Mouse (Mus musculus): ENCODE measurements around the gene Me3. TPM values are rescaled to one million over a fixed set of nuclear protein-coding genes. Genes with fewer than 3 reads are reported as not detected.

The Me3 gene
- polyA plus RNA-seq (2012; rRNA removed; ENCODE audit: low replicate concordance), result 2.0 and 29.8 TPM in 2 replicates

DNA sequence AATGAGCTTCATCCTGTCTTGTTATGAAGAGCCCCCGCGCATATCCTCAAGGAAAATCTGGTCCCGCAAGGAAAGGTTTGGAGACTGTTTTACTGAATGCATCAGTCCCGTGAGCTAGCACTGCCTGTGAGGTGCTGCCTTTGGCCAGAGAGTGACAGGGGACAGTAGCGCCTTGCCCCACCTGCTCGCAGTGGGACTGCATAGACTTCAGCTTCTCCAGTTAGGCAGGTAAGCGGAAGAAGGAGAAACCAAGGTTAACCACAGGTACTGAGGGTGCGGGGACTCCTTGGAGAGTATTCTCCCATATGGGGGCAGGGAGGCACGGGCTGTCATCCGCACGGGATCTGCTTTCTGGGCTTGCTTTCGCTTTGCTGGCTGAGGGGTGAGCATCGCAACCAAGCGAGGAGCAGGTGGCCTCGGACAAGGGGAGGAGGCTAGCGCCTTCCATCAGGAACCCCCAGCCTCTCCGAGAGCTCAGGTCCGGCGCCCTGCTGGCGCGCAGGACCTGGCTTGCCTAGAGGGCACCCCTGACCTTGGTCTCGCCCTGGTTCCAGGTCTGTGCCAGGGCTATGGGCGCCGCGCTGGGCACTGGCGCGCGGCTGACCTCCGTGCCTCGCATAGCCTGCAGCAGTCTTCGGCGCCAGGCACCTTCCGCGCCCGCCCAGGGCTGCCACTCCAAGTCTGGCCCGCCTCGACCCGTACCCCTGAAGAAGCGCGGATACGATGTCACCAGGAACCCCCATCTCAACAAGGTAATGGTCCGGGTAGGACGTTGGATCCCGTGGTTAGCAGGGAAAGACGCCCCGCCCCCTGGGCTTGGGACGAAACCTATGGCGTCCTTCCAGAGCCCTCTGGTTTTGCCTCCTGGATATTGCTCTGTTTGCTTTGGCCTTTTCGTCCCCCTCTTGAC is at the start of gene Me3:
TSS of gene Me3 (plus strand) at position 51 of the 910 bp plus-strand sequence.

DNA sequence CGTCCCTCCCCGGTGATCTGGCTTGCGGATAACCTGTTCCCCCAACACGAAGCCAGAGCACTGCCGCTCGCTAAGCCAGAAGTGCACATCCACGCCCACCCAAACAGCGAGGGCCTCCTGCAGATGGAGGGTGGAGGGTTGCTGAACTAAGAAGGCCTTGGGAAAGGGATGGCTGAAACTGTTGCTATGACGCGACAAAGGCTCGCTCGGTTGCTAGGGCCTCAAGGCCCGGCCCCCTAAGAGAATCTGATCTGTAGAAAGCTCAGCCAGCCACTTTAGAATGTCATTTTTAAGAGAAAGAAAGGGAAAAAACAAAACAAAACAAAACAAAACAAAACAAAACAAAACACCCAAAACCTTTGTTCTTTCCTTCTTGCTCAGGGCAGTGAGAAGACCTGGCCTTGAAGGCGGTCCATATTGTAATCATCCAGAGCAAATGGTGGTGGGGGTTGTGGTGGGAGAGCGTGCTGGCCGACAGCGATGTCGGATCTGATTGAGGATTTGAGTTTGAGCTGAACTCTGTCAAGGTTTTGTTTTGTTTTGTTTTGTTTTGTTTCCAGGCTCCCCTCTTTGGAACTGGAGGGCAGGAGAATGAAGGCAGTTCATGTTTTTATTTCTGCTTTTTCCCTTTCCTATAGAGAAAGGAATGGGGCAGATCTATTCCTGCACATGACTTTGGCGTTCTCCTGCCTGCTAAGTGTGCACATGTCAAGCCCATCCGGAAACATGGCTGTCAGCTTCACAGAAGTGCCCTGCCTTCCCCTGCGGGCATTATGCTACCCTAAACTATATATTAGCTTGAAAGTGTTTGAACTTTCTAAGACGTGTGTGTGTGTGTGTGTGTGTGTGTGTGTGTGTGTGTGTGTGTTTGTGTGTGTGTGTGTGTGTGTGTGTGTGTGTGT is 271.5 kb downstream of the Me3 start, which contains the start of gene Ccdc81:
TSS of gene Ccdc81 (minus strand) at position 188 of the 902 bp plus-strand sequence.

Other genes with a start within 250 kb of the Me3 start
- gene Tmem135, start 228.2 kb upstream of the Me3 start, polyA plus RNA-seq (2012; rRNA removed; ENCODE audit: low replicate concordance), result 146 and 271 TPM in 2 replicates
- 33.6 and 48.3 TPM in 2 replicates for gene Fzd4, start 228.0 kb upstream of the Me3 start, polyA plus RNA-seq (2012; rRNA removed; ENCODE audit: low replicate concordance)
- gene Prss23, start 105.2 kb upstream of the Me3 start, polyA plus RNA-seq (2012; rRNA removed; ENCODE audit: low replicate concordance), result 124 and 275 TPM in 2 replicates

Data from mammary gland, adult 2 months (tissue).